Mouse (Mus musculus): Measurements from ENCODE around the gene Ptgs2. TPM values are rescaled to one million over a fixed set of nuclear protein-coding genes. Genes with fewer than 3 reads are reported as not detected.

The Ptgs2 gene
- polyA plus RNA-seq, 1 experiment from 2014 or later: 0.27 TPM

GRCm38 (mm10) chr1:150130586-150131275 lies 30.9 kb downstream of the Ptgs2 start:
- 67% methylated on average over 5 of the region's 5 CpGs for WGBS
- H3K9me3 ChIP-seq (ENCODE audit: control insufficient read depth, low read depth, low read length): 0 out of 2 replicates have a peak, but pooled peaks cover 3% of the 10 kb centered on the region
- H3K4me2 ChIP-seq (replicated peaks; ENCODE audit: low read depth, low read length): no peak overlapping the region
- no peak for ATAC-seq (ENCODE audit: insufficient number of reproducible peaks, insufficient read depth, low FRiP score, low read depth)
- H3K27ac ChIP-seq (ENCODE audit: low read length): no peak overlapping the region
- H3K27me3 ChIP-seq (ENCODE audit: control insufficient read depth, insufficient read depth, low read length): no peaks in the 10 kb centered on the region
- H3K4me3 ChIP-seq (ENCODE audit: low read depth, low read length): no peak overlapping the region
- H3K9ac ChIP-seq (replicated peaks; ENCODE audit: low read depth, low read length): no peak overlapping the region
- no peaks in the 10 kb centered on the region for H3K4me1 ChIP-seq (ENCODE audit: control insufficient read depth, insufficient read depth, low read length)
- H3K36me3 ChIP-seq (ENCODE audit: control insufficient read depth, insufficient read depth, low read length): no peaks in the 10 kb centered on the region

GRCm38 (mm10) chr1:150135350-150135749 lies 35.5 kb downstream of the Ptgs2 start:
- ATAC-seq (ENCODE audit: insufficient number of reproducible peaks, insufficient read depth, low FRiP score, low read depth): no peak
- Histone ChIP-seq H3K4me3 (ENCODE audit: low read depth, low read length) (no peak overlapping the region), H3K36me3 (ENCODE audit: control insufficient read depth, insufficient read depth, low read length) (no peaks in the 10 kb centered on the region), H3K27me3 (ENCODE audit: control insufficient read depth, insufficient read depth, low read length) (no peaks in the 10 kb centered on the region), H3K27ac (ENCODE audit: low read length) (no peak overlapping the region), H3K9ac (replicated peaks; ENCODE audit: low read depth, low read length) (no peak overlapping the region), H3K9me3 (ENCODE audit: control insufficient read depth, low read depth, low read length) (no peaks in the 10 kb centered on the region), H3K4me1 (ENCODE audit: control insufficient read depth, insufficient read depth, low read length) (no peaks in the 10 kb centered on the region), H3K4me2 (replicated peaks; ENCODE audit: low read depth, low read length) (no peak overlapping the region)

GRCm38 (mm10) chr1:150139730-150140129 lies 39.9 kb downstream of the Ptgs2 start:
- H3K9me3 ChIP-seq (ENCODE audit: control insufficient read depth, low read depth, low read length): no peaks in the 10 kb centered on the region
- H3K9ac ChIP-seq (replicated peaks; ENCODE audit: low read depth, low read length): no peak overlapping the region
- H3K27ac ChIP-seq (ENCODE audit: low read length): no peak overlapping the region
- no peak overlapping the region for H3K4me2 ChIP-seq (replicated peaks; ENCODE audit: low read depth, low read length)
- no peak for ATAC-seq (ENCODE audit: insufficient number of reproducible peaks, insufficient read depth, low FRiP score, low read depth)
- no peaks in the 10 kb centered on the region for H3K4me1 ChIP-seq (ENCODE audit: control insufficient read depth, insufficient read depth, low read length)
- no peak overlapping the region for H3K4me3 ChIP-seq (ENCODE audit: low read depth, low read length)
- 77% methylated on average over 9 of the region's 9 CpGs for WGBS
- H3K36me3 ChIP-seq (ENCODE audit: control insufficient read depth, insufficient read depth, low read length): no peaks in the 10 kb centered on the region
- no peaks in the 10 kb centered on the region for H3K27me3 ChIP-seq (ENCODE audit: control insufficient read depth, insufficient read depth, low read length)

GRCm38 (mm10) chr1:150141939-150142338 lies 42.1 kb downstream of the Ptgs2 start:
- H3K36me3 ChIP-seq (ENCODE audit: control insufficient read depth, insufficient read depth, low read length): no peaks in the 10 kb centered on the region
- no peak overlapping the region for H3K9ac ChIP-seq (replicated peaks; ENCODE audit: low read depth, low read length)
- no peak for ATAC-seq (ENCODE audit: insufficient number of reproducible peaks, insufficient read depth, low FRiP score, low read depth)
- H3K9me3 ChIP-seq (ENCODE audit: control insufficient read depth, low read depth, low read length): no peaks in the 10 kb centered on the region
- WGBS: 61% methylated on average over 1 of the region's 1 CpGs
- no peaks in the 10 kb centered on the region for H3K4me1 ChIP-seq (ENCODE audit: control insufficient read depth, insufficient read depth, low read length)
- no peak overlapping the region for H3K4me2 ChIP-seq (replicated peaks; ENCODE audit: low read depth, low read length)
- H3K4me3 ChIP-seq (ENCODE audit: low read depth, low read length): no peak overlapping the region
- H3K27ac ChIP-seq (ENCODE audit: low read length): no peak overlapping the region
- no peaks in the 10 kb centered on the region for H3K27me3 ChIP-seq (ENCODE audit: control insufficient read depth, insufficient read depth, low read length)

GRCm38 (mm10) chr1:150143578-150143977 lies 43.7 kb downstream of the Ptgs2 start:
- WGBS: 61% methylated on average over 1 of the region's 1 CpGs
- H3K9ac ChIP-seq (replicated peaks; ENCODE audit: low read depth, low read length): no peak overlapping the region
- no peaks in the 10 kb centered on the region for H3K36me3 ChIP-seq (ENCODE audit: control insufficient read depth, insufficient read depth, low read length)
- H3K4me3 ChIP-seq (ENCODE audit: low read depth, low read length): no peak overlapping the region
- H3K9me3 ChIP-seq (ENCODE audit: control insufficient read depth, low read depth, low read length): no peaks in the 10 kb centered on the region
- no peak overlapping the region for H3K27ac ChIP-seq (ENCODE audit: low read length)
- no peaks in the 10 kb centered on the region for H3K4me1 ChIP-seq (ENCODE audit: control insufficient read depth, insufficient read depth, low read length)
- no peak overlapping the region for H3K4me2 ChIP-seq (replicated peaks; ENCODE audit: low read depth, low read length)
- H3K27me3 ChIP-seq (ENCODE audit: control insufficient read depth, insufficient read depth, low read length): no peaks in the 10 kb centered on the region
- no peak for ATAC-seq (ENCODE audit: insufficient number of reproducible peaks, insufficient read depth, low FRiP score, low read depth)

GRCm38 (mm10) chr1:150145049-150145448 lies 45.2 kb downstream of the Ptgs2 start:
- no peak for ATAC-seq (ENCODE audit: insufficient number of reproducible peaks, insufficient read depth, low FRiP score, low read depth)
- Histone ChIP-seq H3K4me3 (ENCODE audit: low read depth, low read length) (no peak overlapping the region), H3K27me3 (ENCODE audit: control insufficient read depth, insufficient read depth, low read length) (no peaks in the 10 kb centered on the region), H3K9ac (replicated peaks; ENCODE audit: low read depth, low read length) (no peak overlapping the region), H3K9me3 (ENCODE audit: control insufficient read depth, low read depth, low read length) (no peaks in the 10 kb centered on the region), H3K27ac (ENCODE audit: low read length) (no peak overlapping the region), H3K36me3 (ENCODE audit: control insufficient read depth, insufficient read depth, low read length) (no peaks in the 10 kb centered on the region), H3K4me2 (replicated peaks; ENCODE audit: low read depth, low read length) (no peak overlapping the region), H3K4me1 (ENCODE audit: control insufficient read depth, insufficient read depth, low read length) (no peaks in the 10 kb centered on the region)
- 90% methylated on average over 8 of the region's 8 CpGs for WGBS

- Histone ChIP-seq H3K4me2 (replicated peaks; ENCODE audit: low read depth, low read length) (no peak overlapping the region), H3K4me3 (ENCODE audit: low read depth, low read length) (no peak overlapping the region), H3K9ac (replicated peaks; ENCODE audit: low read depth, low read length) (no peak overlapping the region), H3K27me3 (ENCODE audit: control insufficient read depth, insufficient read depth, low read length) (no peaks in the 10 kb centered on the region), H3K36me3 (ENCODE audit: control insufficient read depth, insufficient read depth, low read length) (no peaks in the 10 kb centered on the region), H3K4me1 (ENCODE audit: control insufficient read depth, insufficient read depth, low read length) (no peaks in the 10 kb centered on the region), H3K9me3 (ENCODE audit: control insufficient read depth, low read depth, low read length) (no peaks in the 10 kb centered on the region), H3K27ac (ENCODE audit: low read length) (no peak overlapping the region)
- 82% methylated on average over 4 of the region's 4 CpGs for WGBS
- ATAC-seq (ENCODE audit: insufficient number of reproducible peaks, insufficient read depth, low FRiP score, low read depth): no peak
Observed at GRCm38 (mm10) chr1:150147272-150147671, 47.4 kb downstream of the Ptgs2 start.

- H3K9me3 ChIP-seq (ENCODE audit: control insufficient read depth, low read depth, low read length): no peaks in the 10 kb centered on the region
- H3K4me1 ChIP-seq (ENCODE audit: control insufficient read depth, insufficient read depth, low read length): no peaks in the 10 kb centered on the region
- no peak overlapping the region for H3K4me3 ChIP-seq (ENCODE audit: low read depth, low read length)
- no peak overlapping the region for H3K4me2 ChIP-seq (replicated peaks; ENCODE audit: low read depth, low read length)
- no peak overlapping the region for H3K9ac ChIP-seq (replicated peaks; ENCODE audit: low read depth, low read length)
- H3K27ac ChIP-seq (ENCODE audit: low read length): no peak overlapping the region
- WGBS: 72% methylated on average over 3 of the region's 3 CpGs
- no peak for ATAC-seq (ENCODE audit: insufficient number of reproducible peaks, insufficient read depth, low FRiP score, low read depth)
- no peaks in the 10 kb centered on the region for H3K36me3 ChIP-seq (ENCODE audit: control insufficient read depth, insufficient read depth, low read length)
- no peaks in the 10 kb centered on the region for H3K27me3 ChIP-seq (ENCODE audit: control insufficient read depth, insufficient read depth, low read length)
Observed at GRCm38 (mm10) chr1:150151411-150151810, 51.6 kb downstream of the Ptgs2 start.

Data from stomach, embryonic 14.5 days (tissue).